Mouse (Mus musculus) heart, embryonic 15.5 days (tissue): ENCODE results near the gene Mrpl42. TPM values are rescaled to one million over a fixed set of nuclear protein-coding genes. Genes with fewer than 3 reads are reported as not detected.

Experiments used
- polyA plus RNA-seq: library from polyadenylated mRNA; unstranded; fragments of >200 nt; fragmentation: Nextera tagmentation; extraction: Ambion mirVana; gene quantifications from 2 replicates; pipeline ENCODE4 v1.2.1, GENCODE M21; 2015

Gene Mrpl42
- polyA plus RNA-seq, 1 experiment from 2014 or later = 664 TPM

Other genes starting within 250 kb of the Mrpl42 start
- gene Cradd, start 177.8 kb downstream of the Mrpl42 start, polyA plus RNA-seq = 7.6 and 9.0 TPM in 2 replicates
- 43.1 and 47.8 TPM in 2 replicates for gene Socs2, start 84.8 kb downstream of the Mrpl42 start, polyA plus RNA-seq
- gene Ube2n, start 13.2 kb upstream of the Mrpl42 start, polyA plus RNA-seq = 231 and 245 TPM in 2 replicates
- 68.7 and 71.6 TPM in 2 replicates for gene Nudt4, start 62.2 kb upstream of the Mrpl42 start, polyA plus RNA-seq
- gene Anapc15-ps, start 171.5 kb upstream of the Mrpl42 start, polyA plus RNA-seq = not detected in 2 replicates